Mouse (Mus musculus) forebrain, embryonic 11.5 days (tissue): ENCODE results near the gene Wdr25. TPM values are rescaled to one million over a fixed set of nuclear protein-coding genes. Genes with fewer than 3 reads are reported as not detected.

Experiments used
- ATAC-seq: fragments of 200-750 bp; cut with Nextera tagmentation; replicated peaks from 2 replicates; pipeline ENCODE4 v1.8.0; 2017; ENCODE audit warnings: moderate TSS enrichment; ENCODE audit not compliant: low FRiP score
- DNase-seq: peaks from one replicate; pipeline ENCODE4 v3.0.0-alpha.2; 2017; ENCODE audit warnings: low spot score
- H3K27ac ChIP-seq: fragments of 300-500 bp; sonication (generic); 2 replicates; pipeline ENCODE4 v1.5.1; 2014; ENCODE audit warnings: low read depth, low read length
- H3K27me3 ChIP-seq: fragments of 300-500 bp; sonication (generic); 2 replicates; pipeline ENCODE4 v1.6.1; 2014; ENCODE audit warnings: mild to moderate bottlenecking, low read length, mixed read lengths; ENCODE audit not compliant: control insufficient read depth, insufficient read depth
- H3K36me3 ChIP-seq: fragments of 300-500 bp; sonication (generic); 2 replicates; pipeline ENCODE4 v1.6.1; 2014; ENCODE audit warnings: mild to moderate bottlenecking, low read length, moderate library complexity, mixed read lengths; ENCODE audit not compliant: control insufficient read depth, insufficient read depth
- H3K4me1 ChIP-seq: fragments of 300-500 bp; sonication (generic); replicated peaks from 2 replicates; pipeline ENCODE4 v1.6.1; 2014; ENCODE audit warnings: low read length, mixed read lengths; ENCODE audit not compliant: control insufficient read depth, insufficient read depth
- H3K4me2 ChIP-seq: fragments of 300-500 bp; sonication (generic); 2 replicates; pipeline ENCODE4 v1.6.1; 2014; ENCODE audit warnings: low read depth, mild to moderate bottlenecking, low read length, moderate library complexity, mixed read lengths; ENCODE audit not compliant: severe bottlenecking
- H3K4me3 ChIP-seq: fragments of 300-500 bp; sonication (generic); 2 replicates; pipeline ENCODE4 v1.5.1; 2014; ENCODE audit warnings: low read depth, low read length
- H3K9ac ChIP-seq: fragments of 300-500 bp; sonication (generic); 2 replicates; pipeline ENCODE4 v1.6.1; 2014; ENCODE audit warnings: low read length
- H3K9me3 ChIP-seq: fragments of 300-500 bp; sonication (generic); 2 replicates; pipeline ENCODE4 v1.6.1; 2016; ENCODE audit warnings: low read length, mixed read lengths; ENCODE audit not compliant: control insufficient read depth
- WGBS: fragments of 180-500 bp; shearing (Covaris S2); extraction: QIAGEN DNeasy Blood & Tissue Kit; methylation state at CpG from one replicate; pipeline ENCODE4 v1.1.7; 2014; 5-methylcytosine and 5-hydroxymethylcytosine counted together
- polyA plus RNA-seq: library from polyadenylated mRNA; unstranded; fragments of >200 nt; fragmentation: Nextera tagmentation; extraction: Ambion mirVana; gene quantifications from 2 replicates; pipeline ENCODE4 v1.2.1, GENCODE M21; 2014

The Wdr25 gene
- polyA plus RNA-seq, 1 experiment from 2014 or later: 7.2 TPM

- DNase-seq (no peak), ATAC-seq (no peak)
- 90% methylated on average over 9 of the region's 9 CpGs for WGBS
- H3K27me3 ChIP-seq: no peaks in the 10 kb centered on the region
- no peak overlapping the region for H3K4me3 ChIP-seq
- no peak overlapping the region for H3K27ac ChIP-seq
- no peaks in the 10 kb centered on the region for H3K36me3 ChIP-seq
- no peak overlapping the region for H3K4me2 ChIP-seq
- H3K9me3 ChIP-seq: no peaks in the 10 kb centered on the region
- no peak overlapping the region for H3K9ac ChIP-seq
- no peaks in the 10 kb centered on the region for H3K4me1 ChIP-seq
Measured at GRCm38 (mm10) chr12:108971446-108971845, 78.0 kb downstream of the Wdr25 start.

- WGBS: 93% methylated on average over 14 of the region's 14 CpGs
- Histone ChIP-seq H3K9me3 (no peaks in the 10 kb centered on the region), H3K36me3 (no peaks in the 10 kb centered on the region), H3K9ac (no peak overlapping the region), H3K27me3 (no peaks in the 10 kb centered on the region), H3K4me2 (no peak overlapping the region), H3K4me3 (no peak overlapping the region), H3K4me1 (no peaks in the 10 kb centered on the region), H3K27ac (no peak overlapping the region)
- DNase-seq (no peak), ATAC-seq (no peak)
Measured at GRCm38 (mm10) chr12:108972234-108972633, 78.8 kb downstream of the Wdr25 start.

DNA sequence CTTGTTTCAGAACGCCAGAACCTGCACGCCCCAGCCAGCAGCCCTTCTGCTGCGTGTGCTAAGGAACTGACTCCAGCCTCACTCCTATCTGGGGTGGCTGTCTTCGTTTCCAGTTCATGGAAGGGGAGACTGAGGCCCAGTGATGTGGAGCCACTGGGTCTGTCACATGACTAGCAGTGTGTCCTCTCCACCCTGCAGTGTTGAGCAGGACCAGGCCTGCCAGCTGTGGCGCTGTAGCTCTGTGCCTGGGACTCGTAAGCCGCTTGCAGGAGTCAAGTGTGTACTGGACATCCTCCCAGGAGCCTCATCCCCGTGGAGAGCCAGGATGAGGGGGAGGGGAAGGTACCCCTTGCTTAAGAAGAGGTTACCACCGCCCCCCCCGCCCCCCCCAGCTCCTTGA lies 86.5 kb downstream of the Wdr25 start:
- H3K4me2 ChIP-seq: no peak overlapping the region
- peak; percentile 64 for DNase-seq
- no peaks in the 10 kb centered on the region for H3K9me3 ChIP-seq
- no peak overlapping the region for H3K27ac ChIP-seq
- no peak overlapping the region for H3K9ac ChIP-seq
- no peaks in the 10 kb centered on the region for H3K36me3 ChIP-seq
- H3K27me3 ChIP-seq: no peaks in the 10 kb centered on the region
- H3K4me3 ChIP-seq: no peak overlapping the region
- 21% methylated on average over 10 of the region's 10 CpGs for WGBS
- peaks cover 11% of the 10 kb centered on the region for H3K4me1 ChIP-seq
- peak; percentile 70; the same call in 1 of the 2 replicates for ATAC-seq

GRCm38 (mm10) chr12:108981941-108982683 lies 88.7 kb downstream of the Wdr25 start:
- Histone ChIP-seq H3K4me1 (peaks cover 11% of the 10 kb centered on the region), H3K27ac (no peak overlapping the region), H3K4me3 (no peak overlapping the region), H3K27me3 (no peaks in the 10 kb centered on the region), H3K9me3 (no peaks in the 10 kb centered on the region), H3K4me2 (no peak overlapping the region), H3K9ac (no peak overlapping the region), H3K36me3 (no peaks in the 10 kb centered on the region)
- DNase-seq: no peak
- no peak for ATAC-seq
- WGBS: 68% methylated on average over 14 of the region's 14 CpGs

DNA sequence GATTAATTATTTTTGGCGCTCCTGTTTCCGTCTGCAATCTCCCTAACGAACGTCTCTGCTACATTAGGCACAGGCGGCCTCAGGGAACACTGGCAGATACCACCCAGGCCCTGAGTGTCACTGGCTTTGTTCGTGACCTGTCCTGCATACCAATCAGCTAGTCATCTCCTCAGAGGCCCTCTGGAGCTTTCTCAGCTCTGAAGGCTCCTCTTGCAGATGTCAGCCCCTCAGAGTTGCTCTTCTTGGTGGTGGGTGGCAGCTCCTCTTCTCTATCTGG lies 89.2 kb downstream of the Wdr25 start:
- DNase-seq: no peak
- 48% methylated on average over 6 of the region's 6 CpGs for WGBS

DNA sequence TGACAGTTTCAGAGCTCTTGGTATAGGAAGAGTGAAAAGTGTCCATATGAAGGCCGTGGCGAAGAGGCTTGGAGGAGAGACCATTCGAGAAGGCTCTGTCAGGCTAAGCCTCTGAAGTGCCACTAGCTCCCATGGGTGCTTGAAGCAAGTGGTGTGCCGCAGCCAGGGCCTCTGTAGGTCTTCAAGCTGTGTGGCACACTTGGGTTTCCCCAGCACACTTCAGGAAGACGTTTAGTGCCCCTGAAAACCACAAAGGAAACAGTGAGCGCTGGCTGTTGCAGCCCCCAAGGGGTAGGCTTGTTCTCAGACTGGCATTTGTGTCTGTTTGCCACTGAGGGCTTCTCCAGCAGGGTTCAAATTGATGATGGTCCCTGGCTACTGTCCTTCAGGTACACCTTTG lies 90.1 kb downstream of the Wdr25 start:
- ATAC-seq: no peak

More for the DNA sequence above, 89.2 kb downstream of the Wdr25 start:
- Histone ChIP-seq H3K9me3 (no peaks in the 10 kb centered on the region), H3K4me1 (peaks cover 11% of the 10 kb centered on the region), H3K27me3 (no peaks in the 10 kb centered on the region), H3K4me3 (no peak overlapping the region), H3K9ac (no peak overlapping the region), H3K4me2 (no peak overlapping the region), H3K36me3 (no peaks in the 10 kb centered on the region), H3K27ac (no peak overlapping the region)
- ATAC-seq: no peak

GRCm38 (mm10) chr12:108984471-108984870 lies 91.0 kb downstream of the Wdr25 start:
- WGBS: 84% methylated on average over 8 of the region's 8 CpGs

More for the DNA sequence above, 90.1 kb downstream of the Wdr25 start:
- Histone ChIP-seq H3K4me1 (peaks cover 11% of the 10 kb centered on the region), H3K4me3 (no peak overlapping the region), H3K9me3 (no peaks in the 10 kb centered on the region), H3K27ac (no peak overlapping the region), H3K9ac (no peak overlapping the region), H3K36me3 (no peaks in the 10 kb centered on the region), H3K27me3 (no peaks in the 10 kb centered on the region), H3K4me2 (no peak overlapping the region)
- WGBS: 91% methylated on average over 6 of the region's 6 CpGs
- DNase-seq: no peak

GRCm38 (mm10) chr12:108985025-108985424 lies 91.6 kb downstream of the Wdr25 start:
- no peak overlapping the region for H3K27ac ChIP-seq
- H3K4me2 ChIP-seq: no peak overlapping the region
- WGBS: 80% methylated on average over 6 of the region's 6 CpGs

More at GRCm38 (mm10) chr12:108984471-108984870, 91.0 kb downstream of the Wdr25 start:
- peaks cover 4% of the 10 kb centered on the region for H3K4me1 ChIP-seq
- H3K27ac ChIP-seq: no peak overlapping the region
- no peak overlapping the region for H3K4me3 ChIP-seq
- DNase-seq (no peak), ATAC-seq (no peak)
- no peak overlapping the region for H3K9ac ChIP-seq
- no peaks in the 10 kb centered on the region for H3K9me3 ChIP-seq
- H3K36me3 ChIP-seq: no peaks in the 10 kb centered on the region
- no peak overlapping the region for H3K4me2 ChIP-seq
- no peaks in the 10 kb centered on the region for H3K27me3 ChIP-seq

DNA sequence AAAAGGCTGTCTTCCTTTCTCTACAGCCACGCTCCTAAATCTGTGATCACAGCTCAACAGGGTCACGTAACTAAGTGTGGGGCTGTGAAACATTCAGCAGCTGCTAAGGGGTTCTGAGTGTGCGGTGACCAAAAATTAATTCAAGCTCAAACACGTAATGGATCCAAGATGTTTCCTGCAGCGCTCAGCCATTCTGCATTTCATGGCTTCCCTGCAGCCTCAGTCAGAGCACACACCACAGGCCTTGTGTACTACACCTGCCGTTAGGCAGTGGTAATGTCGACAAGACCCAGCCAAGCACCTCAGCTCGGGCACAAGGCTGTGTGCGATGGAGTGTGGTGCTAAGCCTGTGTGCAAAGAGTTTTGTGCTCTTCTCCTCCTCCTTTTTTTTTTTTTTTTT lies 94.0 kb downstream of the Wdr25 start:
- ATAC-seq: no peak
- H3K27ac ChIP-seq: no peak overlapping the region
- WGBS: 80% methylated on average over 9 of the region's 9 CpGs

More at GRCm38 (mm10) chr12:108985025-108985424, 91.6 kb downstream of the Wdr25 start:
- ATAC-seq (no peak), DNase-seq (no peak)
- Histone ChIP-seq H3K36me3 (no peaks in the 10 kb centered on the region), H3K9ac (no peak overlapping the region), H3K4me3 (no peak overlapping the region), H3K4me1 (0 out of 2 replicates have a peak, but pooled peaks cover 2% of the 10 kb centered on the region), H3K27me3 (no peaks in the 10 kb centered on the region), H3K9me3 (no peaks in the 10 kb centered on the region)

More for the DNA sequence above, 94.0 kb downstream of the Wdr25 start:
- H3K36me3 ChIP-seq: no peaks in the 10 kb centered on the region
- no peaks in the 10 kb centered on the region for H3K27me3 ChIP-seq
- no peak for DNase-seq
- H3K9me3 ChIP-seq: no peaks in the 10 kb centered on the region
- no peak overlapping the region for H3K4me2 ChIP-seq
- no peak overlapping the region for H3K9ac ChIP-seq
- no peaks in the 10 kb centered on the region for H3K4me1 ChIP-seq
- no peak overlapping the region for H3K4me3 ChIP-seq
